Mouse (Mus musculus) Muller cell, postnatal 12 days (primary cell): Measurements from ENCODE around the gene Snrnp35.
"Not testable (repeated sequence)": the region's sequence is repeated elsewhere in the genome, so short reads cannot be mapped to it uniquely, and the experiment has no call there.

Experiments
- DNase-seq: peaks from one replicate; pipeline ENCODE4 v3.0.0-alpha.2; 2015; ENCODE audit errors: inconsistent ontology term

Snrnp35 gene

GRCm38 (mm10) chr5:124482966-124483654 is at the start of gene Snrnp35:
Snrnp35 (plus strand) TSS chr5:124483134.
- peak; percentile 98 for DNase-seq

- DNase-seq, result peak; percentile 19
Observed at GRCm38 (mm10) chr5:124438229-124438628, 44.7 kb upstream of the Snrnp35 start.

GRCm38 (mm10) chr5:124438746-124439145 is 44.2 kb upstream of the Snrnp35 start:
- no peak for DNase-seq

GRCm38 (mm10) chr5:124439447-124440093 is 43.4 kb upstream of the Snrnp35 start, which contains the start of gene Kmt5a:
Kmt5a (plus strand) TSS chr5:124439930.
- DNase-seq, result peak; percentile 99

- no peak for DNase-seq
Observed at GRCm38 (mm10) chr5:124440094-124440701, 42.7 kb upstream of the Snrnp35 start.

GRCm38 (mm10) chr5:124442628-124443027 is 40.3 kb upstream of the Snrnp35 start:
- no peak for DNase-seq

GRCm38 (mm10) chr5:124444208-124444607 is 38.7 kb upstream of the Snrnp35 start:
- no peak for DNase-seq

- DNase-seq, result peak; percentile 86
Observed at GRCm38 (mm10) chr5:124444661-124445561, 38.0 kb upstream of the Snrnp35 start.

- peak; percentile 55 for DNase-seq
Observed at GRCm38 (mm10) chr5:124445621-124446293, 37.2 kb upstream of the Snrnp35 start.

- DNase-seq, result peak; percentile 84
Observed at GRCm38 (mm10) chr5:124446301-124446881, 36.5 kb upstream of the Snrnp35 start.

GRCm38 (mm10) chr5:124449494-124449893 is 33.4 kb upstream of the Snrnp35 start:
- DNase-seq, result no peak

GRCm38 (mm10) chr5:124450051-124450450 is 32.9 kb upstream of the Snrnp35 start:
- no peak for DNase-seq

- no peak for DNase-seq
Observed at GRCm38 (mm10) chr5:124450641-124451340, 32.1 kb upstream of the Snrnp35 start.

- no peak for DNase-seq
Observed at GRCm38 (mm10) chr5:124452494-124453228, 30.3 kb upstream of the Snrnp35 start.

- no peak for DNase-seq
Observed at GRCm38 (mm10) chr5:124453339-124454081, 29.4 kb upstream of the Snrnp35 start.

- DNase-seq, result no peak
Observed at GRCm38 (mm10) chr5:124454082-124454419, 28.9 kb upstream of the Snrnp35 start.

- no peak for DNase-seq
Observed at GRCm38 (mm10) chr5:124456762-124457161, 26.2 kb upstream of the Snrnp35 start.

GRCm38 (mm10) chr5:124460922-124461321 is 22.0 kb upstream of the Snrnp35 start:
- DNase-seq, result not testable (repeated sequence)
